Mouse (Mus musculus): Measurements from ENCODE around the gene Fbln5. TPM values are rescaled to one million over a fixed set of nuclear protein-coding genes. Genes with fewer than 3 reads are reported as not detected.
A peak's percentile ranks its signal among the peaks of the same experiment; 100 is the strongest.

Fbln5 gene
- polyA plus RNA-seq, 1 experiment from 2014 or later = 14.5 TPM

DNA sequence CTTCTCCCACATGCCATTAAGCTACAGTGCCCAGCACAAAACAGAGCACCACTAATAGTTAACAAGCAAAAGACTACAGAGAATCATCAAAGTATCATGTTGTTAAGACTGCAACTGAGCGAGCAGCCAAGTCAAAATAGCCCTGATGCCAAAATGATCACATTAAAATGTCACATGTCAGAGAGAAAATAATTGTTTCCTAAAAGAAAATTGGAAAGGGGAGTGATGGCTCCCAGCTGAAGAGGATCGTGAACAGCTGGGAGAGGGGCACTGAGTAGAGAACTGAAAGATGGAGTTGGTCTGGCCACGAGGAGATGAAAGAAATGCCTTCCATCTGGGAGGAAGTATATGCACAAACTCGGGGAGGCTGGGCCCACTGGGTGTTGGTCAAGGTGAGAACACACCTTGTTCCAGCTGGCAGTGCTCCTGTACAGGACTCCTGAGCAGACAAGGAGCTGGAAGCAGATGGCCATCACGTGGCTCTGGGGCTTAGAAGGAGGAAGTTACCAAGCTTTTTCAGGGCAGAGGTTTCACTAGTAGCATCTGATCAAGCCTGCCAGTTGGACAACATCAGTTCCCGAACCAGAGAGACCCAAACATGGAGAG, 59.3 kb downstream of the Fbln5 start:
- no peaks in the 10 kb centered on the region for H3K27me3 ChIP-seq (ENCODE audit: control insufficient read depth, insufficient read depth, low read length)
- no peaks in the 10 kb centered on the region for H3K36me3 ChIP-seq (ENCODE audit: control insufficient read depth, insufficient read depth, low read length)
- no peak overlapping the region for H3K4me2 ChIP-seq
- no peaks in the 10 kb centered on the region for H3K4me1 ChIP-seq (ENCODE audit: control insufficient read depth, insufficient read depth, low read length)
- no peaks in the 10 kb centered on the region for H3K9me3 ChIP-seq (ENCODE audit: control insufficient read depth, low read length)
- DNase-seq (ENCODE audit: low spot score, missing footprints) (no peak), ATAC-seq (ENCODE audit: low FRiP score) (no peak)
- no peak overlapping the region for H3K27ac ChIP-seq (ENCODE audit: low read depth, low read length)
- no peak overlapping the region for H3K4me3 ChIP-seq (ENCODE audit: low read depth, low read length)
- 77% methylated on average over 6 of the region's 6 CpGs for WGBS
- no peak overlapping the region for H3K9ac ChIP-seq (ENCODE audit: low read length)

DNA sequence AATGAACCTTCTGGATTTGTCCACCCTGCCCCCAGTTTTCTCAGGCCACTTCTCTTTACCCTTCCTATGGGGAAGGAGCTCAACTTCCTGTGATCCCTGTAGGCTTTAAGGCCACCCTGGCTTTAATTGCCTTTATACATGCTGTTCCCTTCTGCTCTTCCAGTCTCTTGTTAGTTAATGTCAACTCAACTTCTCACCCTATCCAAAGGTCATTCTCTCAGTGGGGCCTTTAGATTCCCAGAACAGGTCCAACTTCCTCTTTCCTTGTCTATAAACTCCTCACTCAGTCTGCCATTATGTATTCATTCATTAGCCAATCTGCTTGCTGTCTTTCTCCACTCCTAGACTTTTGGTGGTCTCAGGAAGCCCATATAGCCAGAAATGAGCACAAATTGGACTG, 60.2 kb downstream of the Fbln5 start:
- no peaks in the 10 kb centered on the region for H3K4me1 ChIP-seq (ENCODE audit: control insufficient read depth, insufficient read depth, low read length)
- H3K36me3 ChIP-seq (ENCODE audit: control insufficient read depth, insufficient read depth, low read length) = no peaks in the 10 kb centered on the region
- no peaks in the 10 kb centered on the region for H3K27me3 ChIP-seq (ENCODE audit: control insufficient read depth, insufficient read depth, low read length)
- no peak for ATAC-seq (ENCODE audit: low FRiP score)
- no peak overlapping the region for H3K9ac ChIP-seq (ENCODE audit: low read length)
- H3K4me3 ChIP-seq (ENCODE audit: low read depth, low read length) = no peak overlapping the region
- no peaks in the 10 kb centered on the region for H3K9me3 ChIP-seq (ENCODE audit: control insufficient read depth, low read length)
- H3K4me2 ChIP-seq = no peak overlapping the region
- DNase-seq (ENCODE audit: low spot score, missing footprints) = no peak
- no peak overlapping the region for H3K27ac ChIP-seq (ENCODE audit: low read depth, low read length)

DNA sequence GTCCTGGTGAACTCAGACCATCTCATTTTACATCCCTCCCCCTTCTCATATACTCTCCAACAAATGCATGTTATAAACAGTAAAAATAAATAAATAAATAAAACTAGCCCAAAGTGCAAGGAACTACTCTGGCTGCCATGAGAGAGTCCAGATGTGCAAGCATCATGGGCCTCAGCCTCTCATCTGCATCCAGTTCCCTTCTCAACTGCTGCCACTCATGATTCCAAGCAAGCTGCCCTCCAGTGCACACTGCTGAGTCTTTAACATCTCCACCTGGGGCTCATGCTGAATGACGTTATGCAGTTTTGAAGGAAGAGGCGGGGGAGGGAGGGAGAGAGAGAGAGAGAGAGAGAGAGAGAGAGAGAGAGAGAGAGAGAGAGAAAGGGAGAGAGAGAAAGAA, 76.5 kb downstream of the Fbln5 start:
- no peaks in the 10 kb centered on the region for H3K9me3 ChIP-seq (ENCODE audit: control insufficient read depth, low read length)
- H3K9ac ChIP-seq (ENCODE audit: low read length) = no peak overlapping the region
- no peaks in the 10 kb centered on the region for H3K27me3 ChIP-seq (ENCODE audit: control insufficient read depth, insufficient read depth, low read length)
- H3K4me1 ChIP-seq (ENCODE audit: control insufficient read depth, insufficient read depth, low read length) = no peaks in the 10 kb centered on the region
- WGBS = 48% methylated on average over 2 of the region's 2 CpGs
- no peak overlapping the region for H3K4me2 ChIP-seq
- ATAC-seq (ENCODE audit: low FRiP score) = no peak
- no peak overlapping the region for H3K27ac ChIP-seq (ENCODE audit: low read depth, low read length)
- DNase-seq (ENCODE audit: low spot score, missing footprints) = no peak
- no peak overlapping the region for H3K4me3 ChIP-seq (ENCODE audit: low read depth, low read length)
- H3K36me3 ChIP-seq (ENCODE audit: control insufficient read depth, insufficient read depth, low read length) = no peaks in the 10 kb centered on the region

DNA sequence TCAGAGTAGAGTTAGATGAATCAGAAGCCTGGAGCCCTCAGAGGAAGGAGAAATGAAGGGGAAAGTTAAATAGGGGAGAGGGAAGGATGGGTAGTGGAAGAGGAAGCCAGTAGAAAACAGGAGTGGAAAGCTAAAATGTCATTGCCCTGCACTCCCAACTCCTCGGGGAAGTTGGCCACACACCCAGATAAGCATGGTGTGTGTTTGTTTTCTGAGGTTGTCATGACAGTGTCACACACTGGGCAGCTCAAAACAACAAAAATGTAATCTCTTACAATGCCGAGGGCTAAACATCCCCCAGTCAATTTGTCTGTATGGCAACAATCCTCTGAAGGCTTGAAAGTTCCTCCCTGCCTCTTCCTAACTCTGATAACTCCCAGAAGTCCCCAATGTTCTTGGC, 78.4 kb downstream of the Fbln5 start:
- Histone ChIP-seq H3K4me1 (ENCODE audit: control insufficient read depth, insufficient read depth, low read length) (no peaks in the 10 kb centered on the region), H3K9me3 (ENCODE audit: control insufficient read depth, low read length) (no peaks in the 10 kb centered on the region), H3K9ac (ENCODE audit: low read length) (no peak overlapping the region), H3K4me3 (ENCODE audit: low read depth, low read length) (no peak overlapping the region), H3K4me2 (no peak overlapping the region), H3K27me3 (ENCODE audit: control insufficient read depth, insufficient read depth, low read length) (no peaks in the 10 kb centered on the region), H3K27ac (ENCODE audit: low read depth, low read length) (no peak overlapping the region), H3K36me3 (ENCODE audit: control insufficient read depth, insufficient read depth, low read length) (no peaks in the 10 kb centered on the region)
- DNase-seq (ENCODE audit: low spot score, missing footprints) (no peak), ATAC-seq (ENCODE audit: low FRiP score) (no peak)
- 81% methylated on average over 2 of the region's 2 CpGs for WGBS

DNA sequence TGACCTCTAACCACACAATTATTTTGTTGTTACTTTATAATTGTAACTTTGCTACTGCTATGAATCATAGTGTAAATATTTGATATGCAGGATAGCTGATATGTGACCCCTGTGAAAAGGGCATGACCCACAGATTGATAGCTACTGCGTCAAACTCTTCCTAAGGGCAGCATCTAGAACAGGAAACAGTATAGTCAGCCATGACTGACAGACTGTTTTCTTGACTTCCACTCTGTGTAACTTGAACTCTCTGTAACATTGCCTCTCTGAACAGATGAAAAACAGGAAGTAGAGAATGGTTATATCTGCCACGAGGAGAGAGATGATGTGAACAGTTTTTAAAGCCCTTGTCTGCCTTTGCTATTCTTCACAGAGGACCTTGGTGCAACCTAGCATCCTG, 78.8 kb downstream of the Fbln5 start:
- no peak overlapping the region for H3K27ac ChIP-seq (ENCODE audit: low read depth, low read length)
- DNase-seq (ENCODE audit: low spot score, missing footprints) = no peak

DNA sequence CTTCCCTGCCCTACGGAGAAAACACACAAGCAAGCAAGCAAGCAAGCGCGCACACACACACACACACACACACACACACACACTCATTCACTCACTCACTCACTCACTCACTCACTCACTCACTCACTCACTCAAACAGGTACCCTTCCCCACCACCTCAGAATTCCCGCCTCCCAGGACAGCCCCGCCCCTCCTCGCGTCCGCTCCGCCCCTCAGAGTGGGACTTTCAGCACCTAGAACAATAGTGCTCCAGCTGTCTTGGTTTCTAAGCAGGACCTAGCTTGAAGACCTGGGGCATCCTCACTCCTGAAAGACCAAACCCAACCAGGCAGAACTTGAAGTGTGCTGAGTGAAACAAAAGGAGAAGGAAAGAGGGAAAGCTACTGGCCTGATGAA, 100.1 kb downstream of the Fbln5 start:
- no peaks in the 10 kb centered on the region for H3K36me3 ChIP-seq (ENCODE audit: control insufficient read depth, insufficient read depth, low read length)
- no peaks in the 10 kb centered on the region for H3K9me3 ChIP-seq (ENCODE audit: control insufficient read depth, low read length)
- H3K9ac ChIP-seq (ENCODE audit: low read length) = peak overlapping the region; percentile 42; the same call in 1 of the 2 replicates
- peak; percentile 82 for ATAC-seq (ENCODE audit: low FRiP score)
- WGBS = under 1% methylated on average over 9 of the region's 9 CpGs
- H3K4me2 ChIP-seq = peak overlapping the region; percentile 98
- H3K4me1 ChIP-seq (ENCODE audit: control insufficient read depth, insufficient read depth, low read length) = no peaks in the 10 kb centered on the region
- no peak for DNase-seq (ENCODE audit: low spot score, missing footprints)
- peaks cover 13% of the 10 kb centered on the region for H3K27me3 ChIP-seq (ENCODE audit: control insufficient read depth, insufficient read depth, low read length)
- H3K4me3 ChIP-seq (ENCODE audit: low read depth, low read length) = peak overlapping the region; percentile 60
- H3K27ac ChIP-seq (ENCODE audit: low read depth, low read length) = no peak overlapping the region

More for the DNA sequence above, 78.8 kb downstream of the Fbln5 start:
- ATAC-seq (ENCODE audit: low FRiP score) = no peak
- no peaks in the 10 kb centered on the region for H3K27me3 ChIP-seq (ENCODE audit: control insufficient read depth, insufficient read depth, low read length)
- H3K4me3 ChIP-seq (ENCODE audit: low read depth, low read length) = no peak overlapping the region
- H3K9me3 ChIP-seq (ENCODE audit: control insufficient read depth, low read length) = no peaks in the 10 kb centered on the region
- H3K36me3 ChIP-seq (ENCODE audit: control insufficient read depth, insufficient read depth, low read length) = no peaks in the 10 kb centered on the region
- H3K9ac ChIP-seq (ENCODE audit: low read length) = no peak overlapping the region
- 83% methylated on average over 2 of the region's 2 CpGs for WGBS
- H3K4me2 ChIP-seq = no peak overlapping the region
- no peaks in the 10 kb centered on the region for H3K4me1 ChIP-seq (ENCODE audit: control insufficient read depth, insufficient read depth, low read length)

DNA sequence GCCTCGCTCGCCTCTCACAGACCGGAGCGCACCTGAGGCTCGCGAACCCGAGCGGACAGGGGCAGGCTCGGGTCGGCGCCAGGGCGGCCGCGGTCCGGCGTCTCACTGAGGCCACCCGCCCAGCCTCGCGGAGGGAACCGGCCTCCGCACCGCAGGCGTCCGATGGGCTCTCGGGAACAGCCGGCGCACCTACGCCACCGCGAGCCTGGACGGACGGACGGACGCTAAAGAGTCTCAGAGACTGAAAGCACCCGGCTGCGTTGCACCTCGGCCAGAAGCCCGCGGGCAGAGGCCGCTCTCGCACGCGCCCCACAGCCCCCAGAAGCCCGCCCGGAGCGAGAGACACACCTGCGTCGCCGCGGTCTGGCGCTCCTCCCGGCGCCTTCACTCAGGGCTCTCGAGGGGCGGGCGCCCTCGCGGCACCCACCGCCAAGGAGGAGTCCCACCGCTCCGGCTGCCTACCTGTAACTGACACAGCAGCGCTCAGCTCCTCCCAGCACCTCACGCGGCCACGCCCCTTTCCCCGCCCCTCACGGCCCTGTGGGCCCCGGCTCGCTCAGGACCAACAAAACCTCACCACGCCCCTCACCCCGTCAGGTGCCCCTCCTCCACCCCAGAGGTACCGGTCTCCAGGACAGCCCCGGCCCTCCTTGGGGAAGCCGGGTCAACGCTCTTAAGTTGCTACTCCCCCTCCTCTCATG, 100.7 kb downstream of the Fbln5 start, which contains the start of gene Tc2n:
Tc2n (minus strand) TSS at position 470 of the 701 bp plus-strand sequence.
- peak; percentile 96 for ATAC-seq (ENCODE audit: low FRiP score)
- H3K27me3 ChIP-seq (ENCODE audit: control insufficient read depth, insufficient read depth, low read length) = peaks cover 13% of the 10 kb centered on the region
- WGBS = 0% methylated on average over 54 of the region's 75 CpGs
- H3K36me3 ChIP-seq (ENCODE audit: control insufficient read depth, insufficient read depth, low read length) = no peaks in the 10 kb centered on the region
- DNase-seq (ENCODE audit: low spot score, missing footprints) = peak; percentile 95
- peak within 1 kb of the TSS; percentile 42 for H3K9ac ChIP-seq (ENCODE audit: low read length)
- no peaks in the 10 kb centered on the region for H3K4me1 ChIP-seq (ENCODE audit: control insufficient read depth, insufficient read depth, low read length)
- H3K27ac ChIP-seq (ENCODE audit: low read depth, low read length) = no peak within 1 kb of the TSS
- no peaks in the 10 kb centered on the region for H3K9me3 ChIP-seq (ENCODE audit: control insufficient read depth, low read length)
- peak within 1 kb of the TSS; percentile 98 for H3K4me2 ChIP-seq
- peak within 1 kb of the TSS; percentile 60 for H3K4me3 ChIP-seq (ENCODE audit: low read depth, low read length)

DNA sequence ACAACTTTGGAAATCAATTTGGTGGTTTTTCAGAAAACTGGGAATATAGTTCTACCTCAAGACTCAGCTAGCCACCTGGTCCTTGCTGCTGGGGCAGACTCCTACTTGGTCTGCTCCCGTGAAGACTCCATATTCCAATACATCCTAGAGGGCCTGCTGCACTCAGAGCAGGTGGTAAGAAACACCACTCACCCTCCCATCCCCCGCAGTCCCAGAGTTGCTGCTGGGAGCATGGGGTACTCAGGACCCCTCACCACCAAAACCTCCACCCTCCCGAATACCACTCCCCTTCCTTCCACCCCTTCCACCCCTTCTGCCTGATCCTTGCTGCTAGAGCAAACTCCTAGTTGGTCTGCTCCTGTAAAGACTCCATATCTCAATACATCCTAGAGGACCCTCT, 119.7 kb downstream of the Fbln5 start:
- ATAC-seq (ENCODE audit: low FRiP score) (no peak), DNase-seq (ENCODE audit: low spot score, missing footprints) (no peak)
- H3K9ac ChIP-seq (ENCODE audit: low read length) = no peak overlapping the region
- H3K36me3 ChIP-seq (ENCODE audit: control insufficient read depth, insufficient read depth, low read length) = no peaks in the 10 kb centered on the region
- no peaks in the 10 kb centered on the region for H3K9me3 ChIP-seq (ENCODE audit: control insufficient read depth, low read length)
- H3K4me1 ChIP-seq (ENCODE audit: control insufficient read depth, insufficient read depth, low read length) = no peaks in the 10 kb centered on the region
- no peaks in the 10 kb centered on the region for H3K27me3 ChIP-seq (ENCODE audit: control insufficient read depth, insufficient read depth, low read length)
- no peak overlapping the region for H3K4me2 ChIP-seq
- 83% methylated on average over 3 of the region's 3 CpGs for WGBS
- H3K27ac ChIP-seq (ENCODE audit: low read depth, low read length) = no peak overlapping the region
- no peak overlapping the region for H3K4me3 ChIP-seq (ENCODE audit: low read depth, low read length)
